Mouse (Mus musculus) ES-E14 (cell line): ENCODE data around the gene 2410131K14Rik. TPM values are rescaled to one million over a fixed set of nuclear protein-coding genes. Genes with fewer than 3 reads are reported as not detected.
A peak's percentile ranks its signal among the peaks of the same experiment; 100 is the strongest.

Experiments
- DNase-seq: peaks from one replicate; pipeline ENCODE4 v3.0.0-alpha.2; 2013; ENCODE audit warnings: low read depth, low spot score
- H3K27ac ChIP-seq: 2 replicates; pipeline ENCODE4 v1.5.1; 2012; ENCODE audit warnings: low read depth, mild to moderate bottlenecking, low read length, moderate library complexity, mixed read lengths; ENCODE audit not compliant: poor library complexity, insufficient read depth, severe bottlenecking
- H3K36me3 ChIP-seq: 2 replicates; pipeline ENCODE4 v1.6.1; 2012; ENCODE audit warnings: mild to moderate bottlenecking, low read length, moderate library complexity, mixed read lengths; ENCODE audit not compliant: control insufficient read depth, poor library complexity, insufficient read depth, severe bottlenecking
- H3K4me1 ChIP-seq, 2 experiments: fragments of 150-350 bp in 1 of 2; sonication (generic) in 1 of 2; 2 replicates each; pipeline ENCODE4 v1.6.1; 2012; ENCODE audit warnings: low read length in 2 of 2, mild to moderate bottlenecking in 1 of 2, mixed read lengths in 1 of 2; ENCODE audit not compliant: control insufficient read depth in 2 of 2, insufficient read depth in 2 of 2, poor library complexity in 1 of 2
- H3K4me3 ChIP-seq, 2 experiments: fragments of 150-350 bp in 1 of 2; sonication (generic) in 1 of 2; 2 replicates each; pipeline ENCODE4 v1.5.1; 2012; ENCODE audit warnings: low read length in 2 of 2, low read depth in 1 of 2, mild to moderate bottlenecking in 1 of 2, mixed read lengths in 1 of 2; ENCODE audit not compliant: insufficient read depth in 1 of 2, poor library complexity in 1 of 2, severe bottlenecking in 1 of 2
- H3K9ac ChIP-seq: 2 replicates; pipeline ENCODE4 v1.6.1; 2012; ENCODE audit warnings: low read depth, mild to moderate bottlenecking, low read length, mixed read lengths; ENCODE audit not compliant: poor library complexity, insufficient read depth, severe bottlenecking
- H3K9me3 ChIP-seq: fragments of 150-350 bp; sonication (generic); 2 replicates; pipeline ENCODE4 v1.6.1; 2012; ENCODE audit warnings: low read depth, mild to moderate bottlenecking, low read length; ENCODE audit not compliant: control insufficient read depth, insufficient read depth
- CHD2 ChIP-seq: IDR thresholded peaks from 2 replicates; pipeline ENCODE4 v1.6.1; 2014; ENCODE audit warnings: mild to moderate bottlenecking, low read depth, low read length, inconsistent platforms
- HCFC1 ChIP-seq: IDR thresholded peaks from 2 replicates; pipeline ENCODE4 v1.6.1; 2012; ENCODE audit warnings: low read length, inconsistent platforms, borderline replicate concordance; ENCODE audit not compliant: insufficient read depth
- MAFK ChIP-seq: IDR thresholded peaks from 2 replicates; pipeline ENCODE4 v1.6.1; 2014; ENCODE audit warnings: mild to moderate bottlenecking, low read depth, low read length, inconsistent platforms; ENCODE audit not compliant: insufficient read depth
- ZC3H11A ChIP-seq: IDR thresholded peaks from 2 replicates; pipeline ENCODE4 v1.6.1; 2012; ENCODE audit warnings: low read depth, mild to moderate bottlenecking, inconsistent platforms, low read length, borderline replicate concordance
- ZNF384 ChIP-seq: IDR thresholded peaks from 2 replicates; pipeline ENCODE4 v1.6.1; 2012; ENCODE audit warnings: low read depth, low read length, inconsistent platforms
- in situ Hi-C, 2 experiments: fragments of 600-800 bp; cut with MboI; formaldehyde crosslinking; loops; one replicate each; pipeline ENCODE4 v1.15.1; 2025; ENCODE audit warnings: low sequenced_read_pairs in 2 of 2, inconsistent platforms in 1 of 2; ENCODE audit not compliant: unreplicated experiment in 2 of 2
- total RNA-seq: library from RNA; depleted of rRNA; stranded (reverse); fragments of 300-350 nt; gene quantifications from 2 replicates; pipeline ENCODE4 v1.2.3, GENCODE M21; 2012

The 2410131K14Rik gene
- total RNA-seq, 1 experiment: 11.6 TPM

DNA sequence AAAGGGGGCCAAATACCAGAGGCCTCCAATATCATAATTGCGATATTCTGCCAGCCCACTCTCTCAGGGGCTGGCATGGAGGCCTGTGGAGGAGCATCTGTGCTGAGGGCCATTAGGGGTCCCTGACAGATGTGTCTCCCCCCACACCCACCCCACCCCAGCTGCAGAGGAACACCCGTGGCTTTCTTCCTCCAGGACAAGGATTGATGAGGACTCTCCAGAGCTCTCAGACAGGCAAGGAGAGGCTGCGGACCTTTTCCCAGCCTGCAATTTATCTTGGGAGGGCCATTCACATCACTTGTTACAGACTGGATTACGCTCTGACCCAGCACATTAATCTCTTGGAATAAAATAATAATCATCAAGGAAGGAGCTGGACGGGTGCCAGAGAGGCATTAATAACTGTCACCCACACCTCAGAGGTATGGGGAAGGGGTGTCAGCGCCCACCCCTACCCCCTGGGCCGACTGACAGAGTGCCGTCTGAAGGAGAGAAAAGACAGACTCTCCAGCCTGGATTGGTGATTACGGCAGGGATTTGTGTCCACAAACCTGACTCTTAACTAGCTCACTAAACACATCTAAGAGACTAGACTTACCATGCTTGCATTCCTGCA, 21.8 kb upstream of the 2410131K14Rik start:
- Histone ChIP-seq H3K4me1 (no peaks in the 10 kb centered on the region), H3K4me3 (no peak overlapping the region), H3K9me3 (no peaks in the 10 kb centered on the region), H3K36me3 (peaks cover 2% of the 10 kb centered on the region; the same call in 1 of the 2 replicates), H3K27ac (no peak overlapping the region), H3K9ac (no peak overlapping the region)
- DNase-seq: no peak
- TF ChIP-seq ZC3H11A (no peak), ZNF384 (no peak), HCFC1 (no peak), CHD2 (no peak), MAFK (no peak)
- in situ Hi-C loops: no loop called here

DNA sequence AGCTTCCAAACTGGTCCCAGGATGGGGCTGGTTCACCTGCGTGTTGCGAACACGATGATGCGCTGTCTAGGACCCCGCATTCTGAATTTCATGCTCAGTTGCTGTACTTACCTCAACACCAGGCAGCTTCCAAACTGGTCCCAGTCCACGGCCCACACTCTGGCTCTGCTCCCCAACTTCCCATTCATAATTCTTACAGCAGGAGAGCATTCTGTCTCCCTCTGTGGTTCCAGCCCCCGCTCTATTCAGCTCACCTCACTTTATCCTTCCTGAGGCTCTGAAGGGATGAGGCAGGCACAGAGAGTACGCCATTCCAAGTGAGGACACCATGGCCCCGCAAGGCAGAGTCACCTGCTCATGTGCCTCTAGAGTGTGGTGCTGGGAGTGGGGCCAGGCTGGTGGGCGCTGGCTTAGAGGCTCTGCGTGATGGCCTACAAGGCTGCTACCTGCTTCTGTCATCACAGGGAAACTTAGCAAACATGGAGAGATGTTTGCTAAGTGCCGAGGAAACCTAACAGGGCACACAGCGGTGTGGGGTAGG, 14.9 kb upstream of the 2410131K14Rik start:
- Histone ChIP-seq H3K27ac (no peak overlapping the region), H3K9ac (no peak overlapping the region), H3K4me1 (peaks cover 0 to 2% of the 10 kb centered on the region in 2 experiments; a peak in 1 of 4 replicates), H3K9me3 (no peaks in the 10 kb centered on the region), H3K36me3 (peaks cover 5% of the 10 kb centered on the region; the same call in 1 of the 2 replicates), H3K4me3 (no peak overlapping the region)
- no peak for DNase-seq
- in situ Hi-C loops: no loop called here
- no peak for TF ChIP-seq CHD2
- no peak for TF ChIP-seq MAFK
- TF ChIP-seq HCFC1: no peak
- no peak for TF ChIP-seq ZC3H11A
- no peak for TF ChIP-seq ZNF384

DNA sequence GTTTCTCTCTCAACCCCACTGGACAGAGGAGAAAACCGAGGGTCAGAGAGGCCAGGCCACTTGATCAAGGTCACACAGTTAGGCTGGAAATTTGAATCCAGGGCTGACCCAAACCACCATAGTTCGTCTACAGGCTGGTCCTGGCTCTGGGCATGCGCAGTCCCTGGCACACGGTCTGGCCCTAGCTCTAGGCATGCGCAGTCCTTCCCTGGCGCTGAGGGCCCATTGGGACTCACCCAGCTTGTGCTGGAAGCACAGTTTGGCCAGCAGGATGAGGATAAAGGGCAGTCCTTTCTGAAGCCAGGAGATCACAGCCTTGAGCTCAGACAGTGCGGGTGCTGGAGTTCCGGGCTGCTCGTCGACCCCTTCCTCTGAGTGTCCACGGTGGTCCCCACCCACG, 8.1 kb upstream of the 2410131K14Rik start:
- Histone ChIP-seq H3K4me3 (peak overlapping the region; percentile 57 to 62), H3K4me1 (no peaks in the 10 kb centered on the region), H3K9me3 (no peaks in the 10 kb centered on the region), H3K9ac (peak overlapping the region; percentile 32), H3K27ac (no peak overlapping the region), H3K36me3 (peaks cover 4% of the 10 kb centered on the region; the same call in 1 of the 2 replicates)
- no peak for TF ChIP-seq HCFC1
- no peak for TF ChIP-seq ZNF384
- no peak for TF ChIP-seq CHD2
- no peak for TF ChIP-seq MAFK
- TF ChIP-seq ZC3H11A: no peak
- in situ Hi-C loops: no loop called here
- DNase-seq: peak; percentile 25

DNA sequence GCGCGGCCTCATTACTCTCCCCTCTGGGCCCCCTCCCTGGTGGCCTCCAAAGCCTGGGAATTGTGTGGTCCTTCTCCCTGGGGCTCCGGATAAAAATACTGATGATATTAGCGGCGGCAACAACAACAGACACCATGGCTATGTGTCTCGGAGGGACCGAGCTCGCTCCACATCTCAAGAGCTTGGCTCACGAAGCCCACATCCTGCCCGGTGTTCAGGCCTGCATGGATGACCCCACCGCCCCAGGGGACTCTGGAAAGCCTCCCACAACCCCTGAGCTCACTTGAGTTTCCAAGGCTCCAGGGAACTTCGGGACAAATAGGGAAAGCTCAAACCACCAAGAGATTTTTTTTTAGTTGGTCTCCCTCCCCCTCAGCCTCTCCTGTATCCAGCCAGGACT, 5.4 kb upstream of the 2410131K14Rik start:
- no peak overlapping the region for H3K27ac ChIP-seq
- no peaks in the 10 kb centered on the region for H3K9me3 ChIP-seq
- no peaks in the 10 kb centered on the region for H3K4me1 ChIP-seq
- H3K4me3 ChIP-seq: no peak overlapping the region
- peaks cover 7% of the 10 kb centered on the region; the same call in 1 of the 2 replicates for H3K36me3 ChIP-seq
- TF ChIP-seq CHD2 (no peak), MAFK (no peak), HCFC1 (no peak), ZNF384 (no peak), ZC3H11A (no peak)
- in situ Hi-C loops: no loop called here
- no peak overlapping the region for H3K9ac ChIP-seq
- no peak for DNase-seq
